ENCODE assay signal across 7 mouse cellular contexts in the genomic region with DNA sequence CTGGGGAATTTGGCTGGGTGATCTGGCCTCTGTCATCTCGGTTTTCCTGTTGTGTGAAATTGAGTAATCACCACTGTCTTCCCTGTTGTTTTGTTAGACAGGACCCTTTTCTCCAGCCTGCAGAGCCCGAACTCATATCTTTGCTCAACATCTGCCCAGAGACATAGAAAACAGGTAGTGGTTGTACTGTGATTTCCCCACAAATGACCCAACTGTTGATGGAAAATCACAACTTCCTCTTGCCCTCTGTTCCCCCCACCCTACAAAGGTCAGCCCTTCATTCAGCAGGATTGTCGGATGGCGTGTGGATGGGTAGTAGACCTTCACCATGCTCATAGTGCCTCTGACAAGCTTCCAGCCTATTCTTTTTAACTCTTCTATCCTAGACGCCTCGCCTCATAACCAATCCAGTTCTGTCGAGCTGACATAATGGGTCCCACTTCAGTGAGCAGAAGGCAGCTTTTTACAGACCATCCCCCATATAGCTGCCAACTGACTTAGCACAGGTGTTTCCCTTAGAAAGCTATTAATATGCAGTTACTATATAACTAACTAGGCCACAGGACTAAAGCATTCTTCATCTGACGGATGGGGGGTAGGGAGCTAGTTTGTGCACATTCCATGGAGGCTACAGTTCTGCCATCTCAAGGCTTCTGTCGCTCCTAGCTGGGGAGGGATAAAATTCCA. TPM values are rescaled to one million over a fixed set of nuclear protein-coding genes. Genes with fewer than 3 reads are reported as not detected.
A peak's percentile ranks its signal among the peaks of the same experiment; 100 is the strongest.
DNase-seq lines count a peak whose midpoint lies in the region; ATAC-seq and TF ChIP-seq lines count a peak whose summit lies in the region.

No protein-coding gene starts in this region.

- 0 out of 2 replicates have a peak overlapping the region, but pooled peaks have one; percentile 10 for H3K27ac ChIP-seq in liver, adult 2 months (replicated peaks; ENCODE audit: insufficient read depth, low read depth, low read length)
- peak overlapping the region; percentile 63 for H3K27ac ChIP-seq in kidney, embryonic 14.5 days (ENCODE audit: low read depth, low read length)
- H3K27ac ChIP-seq in forebrain, embryonic 15.5 days (replicated peaks) = no peak overlapping the region

- H3K9ac ChIP-seq in liver, adult 2 months (ENCODE audit: low read depth, low read length) = no peak overlapping the region
- H3K9ac ChIP-seq in kidney, embryonic 14.5 days (ENCODE audit: low read depth, low read length) = no peak overlapping the region
- no peak overlapping the region for H3K9ac ChIP-seq in forebrain, embryonic 15.5 days (replicated peaks)

- 81% methylated on average over 9 of the region's 9 CpGs for WGBS in liver, adult 2 months
- 63% methylated on average over 9 of the region's 9 CpGs for WGBS in kidney, embryonic 14.5 days
- 90% methylated on average over 9 of the region's 9 CpGs for WGBS in forebrain, embryonic 15.5 days

- DNase-seq in liver, adult 2 months (ENCODE audit: extremely low read depth, low read depth, low spot score) = no peak
- DNase-seq in liver = no peak
- DNase-seq in left cerebral cortex, adult 18-20 months (ENCODE audit: low spot score in 2 of 2) = no peak

- 0 out of 2 replicates have a peak, but pooled peaks cover 4% of the 10 kb centered on the region for H3K9me3 ChIP-seq in kidney, embryonic 14.5 days (ENCODE audit: control insufficient read depth, low read length)
- 0 out of 2 replicates have a peak, but pooled peaks cover 6% of the 10 kb centered on the region for H3K9me3 ChIP-seq in forebrain, embryonic 15.5 days

- no peak for TF ChIP-seq CTCF in liver, adult 2 months (IDR thresholded peaks at IDR 0.05; ENCODE audit: low read depth, low read length)

- no peaks in the 10 kb centered on the region for H3K4me1 ChIP-seq in liver, adult 2 months (ENCODE audit: control insufficient read depth, insufficient read depth, low read length)
- peaks cover 14% of the 10 kb centered on the region for H3K4me1 ChIP-seq in kidney, embryonic 14.5 days (ENCODE audit: control insufficient read depth, insufficient read depth, low read length)
- H3K4me1 ChIP-seq in forebrain, embryonic 15.5 days = no peaks in the 10 kb centered on the region

- no peak overlapping the region for H3K4me3 ChIP-seq in liver, adult 2 months (ENCODE audit: insufficient read depth, low read depth, low read length)
- no peak overlapping the region for H3K4me3 ChIP-seq in kidney, embryonic 14.5 days (ENCODE audit: low read length)
- no peak overlapping the region for H3K4me3 ChIP-seq in forebrain, embryonic 15.5 days

- no peaks in the 10 kb centered on the region for H3K27me3 ChIP-seq in liver, adult 2 months (ENCODE audit: control insufficient read depth, insufficient read depth, low read length)
- no peaks in the 10 kb centered on the region for H3K27me3 ChIP-seq in kidney, embryonic 14.5 days (ENCODE audit: control insufficient read depth, insufficient read depth, low read length)
- H3K27me3 ChIP-seq in forebrain, embryonic 15.5 days = no peaks in the 10 kb centered on the region

- no peak for TF ChIP-seq POLR2A in liver, adult 2 months (IDR thresholded peaks at IDR 0.05; ENCODE audit: extremely low read depth, insufficient read depth, low read length)

- no peaks in the 10 kb centered on the region for H3K79me2 ChIP-seq in liver, adult 2 months (ENCODE audit: control insufficient read depth, insufficient read depth, low read length)

- peak; percentile 77 for ATAC-seq in common myeloid progenitor, adult 5-6 weeks (replicated peaks; ENCODE audit: low read depth, poor library complexity, severe bottlenecking)
- peak; percentile 77 for ATAC-seq in kidney, embryonic 14.5 days (ENCODE audit: low FRiP score, low TSS enrichment)
- peak; percentile 75 for ATAC-seq in megakaryocyte progenitor cell, adult 5-6 weeks (replicated peaks; ENCODE audit: poor library complexity)
- ATAC-seq in forebrain, embryonic 15.5 days (replicated peaks) = no peak

- H3K36me3 ChIP-seq in liver, adult 2 months (ENCODE audit: control insufficient read depth, insufficient read depth, low read length) = no peaks in the 10 kb centered on the region
- H3K36me3 ChIP-seq in kidney, embryonic 14.5 days (ENCODE audit: control insufficient read depth, insufficient read depth, low read length) = peaks cover 25% of the 10 kb centered on the region
- H3K36me3 ChIP-seq in forebrain, embryonic 15.5 days = no peaks in the 10 kb centered on the region

- no peak overlapping the region for H3K4me2 ChIP-seq in kidney, embryonic 14.5 days (replicated peaks; ENCODE audit: low read depth, low read length)
- H3K4me2 ChIP-seq in forebrain, embryonic 15.5 days (replicated peaks) = no peak overlapping the region

RNA-seq across cellular contexts. Expression of a gene that starts 42.7 kb away (rescaled TPM):
- total RNA-seq in liver, adult 2 months (2014; rRNA removed) = 3.2 and 4.8 TPM in 2 replicates
- polyA plus RNA-seq in liver, adult 2 months (2012; rRNA removed) = 5.1 and 6.2 TPM in 2 replicates
- 18.1 and 38.7 TPM in 2 replicates for total RNA-seq in common myeloid progenitor, adult 5-6 weeks (2017)
- 46.9 and 56.9 TPM in 2 replicates for polyA plus RNA-seq in kidney, embryonic 14.5 days (2014; fragmentation: Nextera tagmentation; extraction: Ambion mirVana)
- 2.8 and 4.5 TPM in 2 replicates for total RNA-seq in megakaryocyte progenitor cell, adult 5-6 weeks (2015)
- 4.0 and 8.0 TPM in 2 replicates for total RNA-seq in megakaryocyte progenitor cell, adult 5-6 weeks (2017)
- total RNA-seq in left cerebral cortex, adult 18-20 months (2021) = 10 to 100 TPM; 22.4 to 25.8 TPM
- polyA plus RNA-seq in forebrain, embryonic 15.5 days (2015; fragmentation: Nextera tagmentation; extraction: Ambion mirVana) = 4.3 and 6.8 TPM in 2 replicates
